Mouse (Mus musculus): ENCODE results near the gene Fam205c. TPM values are rescaled to one million over a fixed set of nuclear protein-coding genes. Genes with fewer than 3 reads are reported as not detected.
"Not testable (repeated sequence)": the region's sequence is repeated elsewhere in the genome, so short reads cannot be mapped to it uniquely, and the experiment has no call there.

The Fam205c gene
- polyA plus RNA-seq, 1 experiment from 2014 or later = 0.60 TPM

DNA sequence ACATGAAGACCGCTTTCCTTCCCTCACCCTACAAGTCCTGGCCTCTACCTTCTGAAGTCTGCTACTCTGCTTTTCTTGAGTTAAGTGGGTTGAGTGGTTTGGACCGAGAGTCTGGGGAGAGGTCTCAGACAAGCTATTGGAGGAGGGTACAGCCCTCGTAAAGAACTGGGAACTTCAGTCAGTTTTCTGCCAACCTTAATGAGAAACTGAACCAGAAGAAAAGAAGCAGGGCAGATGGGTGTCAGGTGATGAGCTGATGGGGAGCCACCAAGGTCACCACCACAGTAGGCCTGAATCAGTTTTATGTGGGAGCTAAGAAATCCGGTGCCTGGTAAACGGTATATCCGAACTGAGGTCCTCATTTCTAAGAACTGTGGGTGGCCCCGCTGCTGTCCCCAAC, 1.9 kb downstream of the Fam205c start:
- Histone ChIP-seq H3K27me3 (ENCODE audit: low read depth, poor library complexity, severe bottlenecking) (no peaks in the 10 kb centered on the region), H3K9me3 (replicated peaks) (no peaks in the 10 kb centered on the region), H3K36me3 (no peaks in the 10 kb centered on the region), H3K4me3 (no peak overlapping the region), H3K4me1 (no peaks in the 10 kb centered on the region), H3K27ac (replicated peaks) (no peak overlapping the region)
- DNase-seq (ENCODE audit: low spot score) = no peak
- 91% methylated on average over 7 of the region's 7 CpGs for whole genome bisulfite sequencing

DNA sequence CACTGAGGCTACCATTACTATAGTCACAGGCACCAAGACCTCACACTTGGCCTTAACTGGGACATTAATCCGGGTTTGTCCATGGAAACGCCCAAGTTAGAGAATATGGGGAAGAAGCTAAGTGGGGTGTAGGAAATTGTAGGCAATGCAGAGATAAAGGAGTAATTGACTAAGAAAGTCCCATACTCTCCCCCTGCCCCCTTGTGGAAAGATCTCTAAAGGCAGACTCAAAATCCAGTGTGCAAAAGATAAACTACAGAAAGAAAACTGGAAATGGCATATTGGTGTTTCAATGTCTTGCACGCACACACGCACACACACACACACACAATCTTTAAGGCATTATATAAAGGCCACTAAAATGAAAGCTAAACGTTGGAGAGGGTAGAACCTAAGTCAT, 3.3 kb downstream of the Fam205c start:
- no peaks in the 10 kb centered on the region for H3K4me1 ChIP-seq
- no peaks in the 10 kb centered on the region for H3K27me3 ChIP-seq (ENCODE audit: low read depth, poor library complexity, severe bottlenecking)
- H3K4me3 ChIP-seq = no peak overlapping the region
- no peak for DNase-seq (ENCODE audit: low spot score)
- no peaks in the 10 kb centered on the region for H3K9me3 ChIP-seq (replicated peaks)
- H3K27ac ChIP-seq (replicated peaks) = no peak overlapping the region
- no peaks in the 10 kb centered on the region for H3K36me3 ChIP-seq
- 84% methylated on average over 5 of the region's 5 CpGs for WGBS

DNA sequence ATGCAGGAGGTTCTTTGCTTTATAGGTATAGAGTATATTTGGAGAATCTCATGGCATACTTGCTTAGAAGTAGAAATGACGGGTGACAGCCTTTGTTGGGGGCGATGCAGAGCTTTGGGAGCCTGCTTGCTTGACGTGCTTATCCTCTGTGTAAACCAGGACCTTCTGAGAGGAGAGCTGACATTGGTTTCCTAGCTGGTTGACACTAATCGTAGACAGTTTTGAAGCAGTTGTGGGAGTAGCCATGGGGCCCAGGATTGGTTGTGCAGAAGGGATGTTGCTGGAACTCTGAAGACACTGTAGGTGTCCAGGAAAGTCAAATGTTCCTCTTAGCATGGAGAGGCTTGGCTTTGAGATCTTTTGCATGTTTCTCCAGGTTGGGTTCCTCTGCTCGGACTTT, 5.8 kb downstream of the Fam205c start:
- Histone ChIP-seq H3K27ac (replicated peaks) (no peak overlapping the region), H3K9me3 (replicated peaks) (no peaks in the 10 kb centered on the region), H3K4me3 (no peak overlapping the region), H3K27me3 (ENCODE audit: low read depth, poor library complexity, severe bottlenecking) (no peaks in the 10 kb centered on the region), H3K4me1 (no peaks in the 10 kb centered on the region), H3K36me3 (no peaks in the 10 kb centered on the region)
- WGBS = 85% methylated on average over 5 of the region's 5 CpGs
- DNase-seq (ENCODE audit: low spot score) = no peak

DNA sequence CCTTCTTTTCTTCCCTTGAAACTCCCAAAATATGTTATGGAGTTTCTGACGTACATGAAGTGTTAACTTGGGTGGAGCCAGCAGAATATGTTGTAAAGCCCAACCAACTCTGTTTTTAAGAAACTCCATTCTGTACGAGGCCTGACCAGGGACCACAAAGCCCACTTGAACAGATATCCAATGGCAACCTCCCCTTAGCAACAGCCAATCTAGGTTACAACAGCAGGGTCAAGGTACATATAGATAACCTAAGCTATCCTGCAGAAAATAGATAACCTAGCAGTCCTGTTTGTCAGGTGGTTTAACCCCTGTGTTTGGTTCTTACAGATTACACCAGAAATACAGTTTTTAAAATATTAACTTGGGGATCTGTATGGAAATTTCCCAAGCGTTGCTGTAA, 6.6 kb downstream of the Fam205c start:
- DNase-seq (ENCODE audit: low spot score) = no peak
- Histone ChIP-seq H3K4me1 (no peaks in the 10 kb centered on the region), H3K36me3 (no peaks in the 10 kb centered on the region), H3K27me3 (ENCODE audit: low read depth, poor library complexity, severe bottlenecking) (no peaks in the 10 kb centered on the region), H3K9me3 (replicated peaks) (no peaks in the 10 kb centered on the region), H3K27ac (replicated peaks) (no peak overlapping the region), H3K4me3 (no peak overlapping the region)
- 91% methylated on average over 3 of the region's 3 CpGs for WGBS

DNA sequence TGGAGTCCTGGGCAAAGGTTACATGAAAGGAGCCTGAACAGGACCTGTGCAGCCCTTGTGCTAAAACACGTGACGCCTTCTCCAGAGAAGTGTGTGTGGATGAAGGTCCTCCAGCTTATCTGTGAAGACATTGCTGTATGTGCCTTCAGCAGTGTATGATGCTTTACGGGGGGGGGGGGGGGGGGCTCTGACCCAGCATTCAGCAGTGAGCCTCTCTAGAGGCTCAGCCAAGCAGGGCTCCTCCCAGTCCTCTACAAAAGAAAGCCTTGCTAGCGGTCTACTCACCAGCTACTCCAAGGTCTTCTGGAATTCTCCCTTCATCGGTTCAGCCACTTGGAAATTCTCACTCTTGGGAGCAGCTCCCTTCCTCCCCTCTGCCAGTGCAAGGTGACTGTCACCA, 10.5 kb downstream of the Fam205c start:
- not testable (repeated sequence) for H3K9me3 ChIP-seq (replicated peaks); H3K27me3 ChIP-seq (ENCODE audit: low read depth, poor library complexity, severe bottlenecking); H3K4me1 ChIP-seq; H3K4me3 ChIP-seq; DNase-seq (ENCODE audit: low spot score); H3K36me3 ChIP-seq; H3K27ac ChIP-seq (replicated peaks)
- 83% methylated on average over 5 of the region's 5 CpGs for WGBS

DNA sequence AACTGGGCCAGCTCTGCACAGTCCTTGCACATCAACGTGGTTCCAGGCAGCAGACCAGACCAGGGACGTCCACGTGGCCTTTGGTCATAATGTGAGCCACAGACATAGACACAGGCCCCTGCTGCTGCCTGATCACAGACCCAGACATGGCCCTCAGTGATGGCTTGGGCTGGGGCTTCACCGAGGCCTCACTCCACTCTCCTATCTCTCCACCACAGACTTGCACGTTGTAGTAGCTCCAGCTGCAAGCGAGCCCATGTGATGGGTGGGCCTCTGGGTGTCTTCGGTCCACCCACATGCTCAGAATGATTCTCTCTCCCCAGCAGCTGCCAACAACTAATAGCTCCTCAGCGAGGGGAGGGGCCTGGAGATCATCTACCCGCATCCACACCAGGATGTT, 13.6 kb downstream of the Fam205c start:
- H3K36me3 ChIP-seq; H3K27me3 ChIP-seq (ENCODE audit: low read depth, poor library complexity, severe bottlenecking); H3K9me3 ChIP-seq (replicated peaks); H3K4me3 ChIP-seq; H3K27ac ChIP-seq (replicated peaks); H3K4me1 ChIP-seq; DNase-seq (ENCODE audit: low spot score): not testable (repeated sequence)
- WGBS = 83% methylated on average over 9 of the region's 9 CpGs

DNA sequence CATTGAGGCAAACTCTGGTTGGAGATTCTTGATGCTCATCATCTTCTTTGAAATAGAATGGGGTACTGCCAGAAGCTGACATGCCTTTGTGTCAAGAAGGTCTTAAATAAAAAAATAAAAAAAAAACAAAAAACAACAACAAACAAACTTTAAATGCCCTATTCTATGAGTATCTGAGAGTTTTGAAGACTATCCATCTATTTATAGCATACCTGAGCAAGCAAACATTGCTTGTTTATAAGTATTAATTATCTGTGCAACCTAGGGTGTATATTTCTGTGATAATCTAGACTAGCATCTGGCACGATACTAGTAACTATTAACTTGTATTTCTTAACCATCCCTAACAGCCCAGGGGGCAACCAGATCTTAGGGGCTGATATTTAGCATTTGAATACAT, 17.4 kb downstream of the Fam205c start, which contains the start of gene Gm12394:
Gene Gm12394, minus strand, starts transcription at position 101 of the 400 bp plus-strand sequence.
- H3K9me3 ChIP-seq (replicated peaks) = not testable (repeated sequence)

DNA sequence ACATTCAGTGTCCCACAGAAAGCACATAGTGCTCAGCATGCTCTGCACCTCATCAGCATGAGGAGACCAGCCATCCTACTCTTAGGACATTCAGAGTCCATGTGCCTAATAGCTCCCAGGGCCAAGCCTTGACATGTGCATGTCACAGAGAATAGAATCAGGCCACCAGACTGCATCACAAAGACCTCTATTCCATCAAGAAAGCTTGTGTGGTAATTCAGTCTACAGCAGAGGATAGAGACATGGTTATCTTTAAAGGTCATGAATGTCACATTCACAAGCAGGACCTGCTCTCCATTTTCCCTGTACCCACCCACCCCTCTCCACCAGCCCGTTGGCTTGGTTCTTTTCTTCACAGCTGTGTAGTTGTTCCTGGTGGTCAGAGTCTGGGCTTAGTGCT, 20.2 kb downstream of the Fam205c start, which contains the start of gene Fam205a1:
Gene Fam205a1, minus strand, starts transcription at position 101 of the 400 bp plus-strand sequence.
- not testable (repeated sequence) for H3K27me3 ChIP-seq (ENCODE audit: low read depth, poor library complexity, severe bottlenecking)
- WGBS = 92% methylated on average over 1 of the region's 1 CpGs

More for the DNA sequence above, 17.4 kb downstream of the Fam205c start, which contains the start of gene Gm12394:
- not testable (repeated sequence) for H3K27me3 ChIP-seq (ENCODE audit: low read depth, poor library complexity, severe bottlenecking); H3K4me1 ChIP-seq; H3K36me3 ChIP-seq; H3K4me3 ChIP-seq; DNase-seq (ENCODE audit: low spot score); H3K27ac ChIP-seq (replicated peaks)
- 82% methylated on average over 1 of the region's 1 CpGs for WGBS

More for the DNA sequence above, 20.2 kb downstream of the Fam205c start, which contains the start of gene Fam205a1:
- not testable (repeated sequence) for H3K9me3 ChIP-seq (replicated peaks); H3K4me3 ChIP-seq; H3K36me3 ChIP-seq; H3K27ac ChIP-seq (replicated peaks); H3K4me1 ChIP-seq; DNase-seq (ENCODE audit: low spot score)

Other genes starting within 250 kb of the Fam205c start
- not detected in 2 replicates for gene Gm2564, start 244.5 kb downstream of the Fam205c start, polyA plus RNA-seq (2016; fragmentation: Nextera tagmentation; extraction: Ambion mirVana)
- gene Ccl27b, start 219.0 kb downstream of the Fam205c start, polyA plus RNA-seq (2016; fragmentation: Nextera tagmentation; extraction: Ambion mirVana) = not detected in 2 replicates
- gene Il11ra2, start 212.3 kb downstream of the Fam205c start, polyA plus RNA-seq (2016; fragmentation: Nextera tagmentation; extraction: Ambion mirVana) = not detected in 2 replicates
- gene 4930578G10Rik, start 138.7 kb downstream of the Fam205c start, polyA plus RNA-seq (2016; fragmentation: Nextera tagmentation; extraction: Ambion mirVana) = 0.48 and 1.3 TPM in 2 replicates
- 0.48 TPM in 1 of 2 replicates, not detected in the other for gene Ccl19, start 117.7 kb downstream of the Fam205c start, polyA plus RNA-seq (2016; fragmentation: Nextera tagmentation; extraction: Ambion mirVana)
- 0.21 and 0.27 TPM in 2 replicates for gene Ccl21a, start 100.2 kb downstream of the Fam205c start, polyA plus RNA-seq (2016; fragmentation: Nextera tagmentation; extraction: Ambion mirVana)
- gene Fam205a1, start 20.3 kb downstream of the Fam205c start, polyA plus RNA-seq (2016; fragmentation: Nextera tagmentation; extraction: Ambion mirVana) = not detected in 2 replicates
- 0.38 and 0.73 TPM in 2 replicates for gene Gm12394, start 17.5 kb downstream of the Fam205c start, polyA plus RNA-seq (2016; fragmentation: Nextera tagmentation; extraction: Ambion mirVana)
- 1.6 and 2.1 TPM in 2 replicates for gene Phf24, start 42.4 kb upstream of the Fam205c start, polyA plus RNA-seq (2016; fragmentation: Nextera tagmentation; extraction: Ambion mirVana)
- gene Dnajb5, start 75.6 kb upstream of the Fam205c start, polyA plus RNA-seq (2016; fragmentation: Nextera tagmentation; extraction: Ambion mirVana) = 14.9 and 22.6 TPM in 2 replicates
- gene 1700022I11Rik, start 95.4 kb upstream of the Fam205c start, polyA plus RNA-seq (2016; fragmentation: Nextera tagmentation; extraction: Ambion mirVana) = 0.47 and 0.59 TPM in 2 replicates
- gene Vcp, start 126.3 kb upstream of the Fam205c start, polyA plus RNA-seq (2016; fragmentation: Nextera tagmentation; extraction: Ambion mirVana) = 656 and 674 TPM in 2 replicates
- 25.0 and 27.2 TPM in 2 replicates for gene Fancg, start 136.3 kb upstream of the Fam205c start, polyA plus RNA-seq (2016; fragmentation: Nextera tagmentation; extraction: Ambion mirVana)
- 21.8 and 27.5 TPM in 2 replicates for gene Pigo, start 151.6 kb upstream of the Fam205c start, polyA plus RNA-seq (2016; fragmentation: Nextera tagmentation; extraction: Ambion mirVana)
- 419 and 471 TPM in 2 replicates for gene Stoml2, start 157.5 kb upstream of the Fam205c start, polyA plus RNA-seq (2016; fragmentation: Nextera tagmentation; extraction: Ambion mirVana)
- gene Fam214b, start 172.0 kb upstream of the Fam205c start, polyA plus RNA-seq (2016; fragmentation: Nextera tagmentation; extraction: Ambion mirVana) = 27.4 and 40.4 TPM in 2 replicates
- gene Unc13b, start 184.7 kb upstream of the Fam205c start, polyA plus RNA-seq (2016; fragmentation: Nextera tagmentation; extraction: Ambion mirVana) = 9.9 and 14.2 TPM in 2 replicates

Data from midbrain, embryonic 10.5 days (tissue).